Mouse (Mus musculus): ENCODE data around the gene B4galt2. TPM values are rescaled to one million over a fixed set of nuclear protein-coding genes. Genes with fewer than 3 reads are reported as not detected.
A peak's percentile ranks its signal among the peaks of the same experiment; 100 is the strongest.

B4galt2 gene
- polyA plus RNA-seq, 1 experiment from 2014 or later, result 44.3 TPM

DNA sequence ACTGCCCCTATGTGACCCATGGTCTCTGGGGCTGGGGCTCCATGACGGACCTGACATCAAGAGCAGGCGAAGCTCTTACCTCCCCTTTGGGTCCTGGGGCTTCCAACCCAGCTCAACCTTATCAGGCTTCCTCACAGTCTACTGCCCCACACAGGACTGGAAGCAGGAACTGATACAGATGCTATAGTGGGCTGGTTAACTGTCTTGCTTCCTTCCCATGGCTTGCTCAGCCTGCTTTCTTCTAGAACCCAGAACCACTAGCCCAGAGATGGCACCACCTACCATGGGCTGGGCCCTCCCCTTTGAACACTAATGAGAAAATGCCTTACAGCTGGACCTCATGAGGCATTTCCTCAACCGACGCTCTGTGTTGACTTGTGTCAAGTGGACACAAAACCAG, 34.1 kb upstream of the B4galt2 start:
- Histone ChIP-seq H3K4me3 (no peak overlapping the region), H3K27ac (no peak overlapping the region), H3K4me1 (peaks cover 25% of the 10 kb centered on the region), H3K4me2 (replicated peaks) (no peak overlapping the region), H3K27me3 (peaks cover 2% of the 10 kb centered on the region; the same call in 1 of the 2 replicates), H3K9ac (no peak overlapping the region), H3K9me3 (replicated peaks) (no peaks in the 10 kb centered on the region), H3K36me3 (no peaks in the 10 kb centered on the region)
- WGBS, result 92% methylated on average over 4 of the region's 4 CpGs
- ATAC-seq (ENCODE audit: low FRiP score), result no peak

DNA sequence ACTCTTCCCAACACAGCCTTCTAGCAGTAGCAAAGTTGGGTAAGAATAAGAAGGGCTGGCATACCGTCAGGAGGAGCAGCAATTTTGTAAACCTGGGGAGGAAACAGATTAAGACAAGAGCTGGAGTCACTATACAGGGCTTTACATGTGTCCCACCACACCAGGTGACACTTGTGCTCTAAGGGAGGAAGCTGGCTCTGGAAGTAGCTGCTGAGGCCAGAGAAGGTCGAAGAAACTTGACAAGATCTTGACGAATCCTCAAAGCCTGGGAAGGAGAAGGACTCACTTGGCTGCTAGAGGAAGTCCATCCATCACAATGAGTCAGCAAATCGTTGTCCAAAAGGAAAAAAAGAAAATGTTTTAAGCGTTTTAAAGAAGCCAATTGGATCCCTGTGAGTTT, 33.1 kb upstream of the B4galt2 start:
- no peak overlapping the region for H3K4me3 ChIP-seq
- no peaks in the 10 kb centered on the region for H3K9me3 ChIP-seq (replicated peaks)
- H3K4me2 ChIP-seq (replicated peaks), result no peak overlapping the region
- no peak for ATAC-seq (ENCODE audit: low FRiP score)
- no peak overlapping the region for H3K27ac ChIP-seq
- peaks cover 8% of the 10 kb centered on the region for H3K36me3 ChIP-seq
- H3K4me1 ChIP-seq, result peaks cover 34% of the 10 kb centered on the region
- 86% methylated on average over 5 of the region's 5 CpGs for WGBS
- no peaks in the 10 kb centered on the region for H3K27me3 ChIP-seq
- H3K9ac ChIP-seq, result no peak overlapping the region

DNA sequence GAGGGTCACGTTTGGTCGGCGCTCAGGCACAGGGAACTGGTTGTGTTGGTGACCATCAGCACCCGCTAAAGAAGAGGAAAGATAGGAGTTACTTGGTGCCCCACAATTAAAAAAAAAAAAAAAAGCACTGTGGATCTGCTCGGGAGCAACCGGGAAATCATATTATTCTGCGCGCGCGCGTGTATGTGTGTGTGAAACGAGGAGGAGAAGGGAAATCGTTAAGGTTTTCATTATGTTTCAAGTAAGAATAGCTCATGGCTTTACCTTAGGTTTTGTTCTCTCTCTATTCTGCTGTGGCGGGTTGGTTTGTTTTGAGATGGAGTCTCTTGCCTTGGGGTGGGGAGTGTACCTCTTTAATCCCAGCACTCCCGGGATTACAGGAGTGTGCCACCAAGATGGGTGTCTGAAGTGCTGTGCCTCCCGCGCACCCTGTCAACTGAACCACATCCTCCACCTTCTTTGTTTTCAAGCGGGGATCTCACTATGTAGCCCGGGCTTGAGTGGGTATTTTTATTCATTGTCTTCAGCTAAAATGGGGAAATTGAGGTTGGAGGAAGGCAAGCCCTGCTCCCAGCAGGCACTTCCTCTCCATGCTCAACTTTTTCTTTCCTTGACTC, 32.3 kb upstream of the B4galt2 start:
- 12% methylated on average over 19 of the region's 19 CpGs for WGBS

DNA sequence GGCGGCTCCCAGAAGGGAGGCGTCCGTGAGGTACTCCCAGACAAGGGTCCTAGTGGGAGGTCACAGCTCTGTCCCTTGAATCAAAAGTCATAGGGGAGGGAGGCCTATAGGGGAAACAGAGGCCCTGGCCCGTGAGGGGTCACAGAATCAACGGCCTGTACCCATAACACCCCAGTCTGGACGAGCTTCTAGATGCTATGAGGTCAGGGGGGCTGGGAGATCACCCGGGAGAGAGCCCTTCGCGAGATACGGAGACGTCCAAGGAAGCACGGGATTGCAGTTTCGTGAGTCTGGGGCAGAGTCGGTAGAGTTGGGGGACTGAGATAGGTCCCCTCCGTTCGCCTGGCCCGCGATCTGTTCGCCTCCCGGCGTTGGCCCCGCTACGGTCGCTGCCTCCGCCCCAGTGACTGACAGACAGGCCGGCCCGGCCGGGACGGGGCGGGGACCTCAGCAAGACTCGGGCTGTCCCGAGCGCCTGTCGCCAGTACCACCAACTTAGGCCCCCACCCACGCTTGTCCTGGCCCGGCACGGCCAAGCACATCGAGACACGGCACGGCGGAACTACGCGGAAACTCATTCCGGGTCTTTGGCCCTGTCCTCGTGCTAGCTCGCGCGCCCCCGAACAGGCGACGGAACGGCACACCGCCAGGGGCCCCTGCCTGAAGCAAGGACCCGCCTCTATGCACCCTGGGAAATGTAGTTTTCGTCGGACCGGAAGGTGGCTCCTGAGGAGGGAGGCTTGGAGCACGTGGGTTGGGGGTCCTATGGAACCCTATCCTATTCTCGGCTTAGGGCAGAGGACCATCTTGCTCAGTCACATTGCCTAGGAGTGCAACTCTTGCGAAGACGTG, 31.5 kb upstream of the B4galt2 start, which contains the start of gene Ipo13:
Gene Ipo13 (minus strand): TSS at position 409 of the 852 bp plus-strand sequence.
- peaks cover 48% of the 10 kb centered on the region for H3K4me1 ChIP-seq
- no peaks in the 10 kb centered on the region for H3K27me3 ChIP-seq
- H3K9ac ChIP-seq, result peak within 1 kb of the TSS; percentile 89
- peaks cover 17% of the 10 kb centered on the region for H3K36me3 ChIP-seq
- WGBS, result under 1% methylated on average over 61 of the region's 61 CpGs
- no peaks in the 10 kb centered on the region for H3K9me3 ChIP-seq (replicated peaks)
- peak within 1 kb of the TSS; percentile 98 for H3K4me2 ChIP-seq (replicated peaks)
- H3K27ac ChIP-seq, result peak within 1 kb of the TSS; percentile 73
- H3K4me3 ChIP-seq, result peak within 1 kb of the TSS; percentile 80
- ATAC-seq (ENCODE audit: low FRiP score), result peak; percentile 95

More for the DNA sequence above, 32.3 kb upstream of the B4galt2 start:
- Histone ChIP-seq H3K27ac (peak overlapping the region; percentile 73), H3K4me2 (replicated peaks) (peak overlapping the region; percentile 98), H3K27me3 (no peaks in the 10 kb centered on the region), H3K36me3 (peaks cover 13% of the 10 kb centered on the region), H3K4me3 (peak overlapping the region; percentile 80), H3K4me1 (peaks cover 40% of the 10 kb centered on the region), H3K9ac (peak overlapping the region; percentile 89), H3K9me3 (replicated peaks) (no peaks in the 10 kb centered on the region)
- ATAC-seq (ENCODE audit: low FRiP score), result peak; percentile 1; the same call in 1 of the 2 replicates

DNA sequence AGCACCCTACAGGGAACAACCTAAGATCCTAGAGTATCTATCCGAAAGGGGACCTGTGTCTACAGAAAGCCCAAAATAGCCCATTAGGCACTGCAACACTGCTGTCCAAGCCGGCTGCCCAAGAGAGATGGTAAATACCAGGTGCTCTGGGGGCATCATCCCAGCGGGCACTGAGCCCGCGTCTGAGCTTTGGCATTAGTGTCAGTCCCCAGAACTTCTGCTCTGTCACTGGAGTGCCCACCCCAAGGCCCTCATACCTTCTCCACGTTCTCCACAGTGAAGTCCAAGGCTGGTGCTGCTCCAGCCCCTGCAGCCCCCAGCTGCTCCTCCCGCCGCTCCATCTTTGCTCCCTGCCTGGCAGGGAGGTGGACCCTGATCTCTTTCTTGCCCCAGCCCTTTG, 30.7 kb upstream of the B4galt2 start:
- Histone ChIP-seq H3K9me3 (replicated peaks) (no peaks in the 10 kb centered on the region), H3K9ac (peak overlapping the region; percentile 89), H3K27ac (no peak overlapping the region), H3K4me2 (replicated peaks) (peak overlapping the region; percentile 98), H3K4me3 (peak overlapping the region; percentile 80), H3K4me1 (peaks cover 55% of the 10 kb centered on the region), H3K27me3 (no peaks in the 10 kb centered on the region), H3K36me3 (peaks cover 20% of the 10 kb centered on the region)
- peak; percentile 6 for ATAC-seq (ENCODE audit: low FRiP score)
- WGBS, result 21% methylated on average over 8 of the region's 8 CpGs

DNA sequence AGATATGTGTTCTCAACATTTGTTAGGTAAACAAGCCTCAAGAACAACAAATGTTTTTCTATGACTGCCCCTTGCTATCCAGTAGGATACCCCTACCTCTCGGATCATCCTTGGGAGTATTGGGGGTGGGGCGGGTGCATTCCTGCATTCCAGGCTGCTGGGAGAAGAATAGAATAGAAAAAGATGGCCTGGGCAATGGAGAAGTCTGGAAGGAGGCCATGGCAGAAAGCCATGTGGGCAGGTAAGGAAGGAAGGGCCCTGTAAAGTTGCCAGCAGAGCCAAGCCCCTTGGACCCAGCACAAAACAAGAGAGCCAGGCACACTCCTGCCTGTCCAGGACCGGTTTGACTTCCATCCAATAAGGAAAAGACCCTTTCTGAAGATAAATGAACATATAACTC, 30.1 kb upstream of the B4galt2 start:
- peak overlapping the region; percentile 98 for H3K4me2 ChIP-seq (replicated peaks)
- H3K4me1 ChIP-seq, result peaks cover 62% of the 10 kb centered on the region
- ATAC-seq (ENCODE audit: low FRiP score), result no peak
- no peaks in the 10 kb centered on the region for H3K9me3 ChIP-seq (replicated peaks)
- H3K4me3 ChIP-seq, result peak overlapping the region; percentile 80
- peaks cover 20% of the 10 kb centered on the region for H3K36me3 ChIP-seq
- WGBS, result 50% methylated on average over 3 of the region's 3 CpGs
- no peaks in the 10 kb centered on the region for H3K27me3 ChIP-seq
- H3K27ac ChIP-seq, result no peak overlapping the region
- peak overlapping the region; percentile 89 for H3K9ac ChIP-seq

DNA sequence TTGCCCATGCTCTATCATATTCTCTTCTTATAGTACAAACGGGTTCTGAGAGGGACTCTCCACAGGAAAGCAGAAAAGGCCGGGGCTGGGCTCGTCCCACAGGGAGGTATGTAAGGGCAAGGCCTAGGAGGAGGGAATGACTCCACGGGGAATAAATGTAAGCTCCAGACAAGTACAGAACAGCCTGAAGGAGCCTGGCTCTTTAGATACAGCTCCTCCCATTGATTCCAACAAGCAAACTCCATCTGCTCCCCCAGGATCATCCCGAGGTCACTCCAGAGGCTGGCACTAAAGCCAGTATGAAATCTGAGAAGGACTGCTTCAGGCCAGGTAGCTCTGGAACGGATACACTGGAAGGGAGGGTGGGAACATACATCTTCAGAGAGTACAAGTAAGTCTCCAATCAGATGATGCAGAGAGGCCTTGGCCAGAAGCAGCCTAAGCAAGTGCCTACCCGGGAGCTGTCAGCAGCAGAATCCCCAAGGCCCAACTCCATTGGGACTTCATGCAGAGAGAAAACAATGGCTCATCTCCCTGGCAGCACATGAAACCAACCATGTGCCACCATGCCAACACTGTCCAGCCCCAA, 29.5 kb upstream of the B4galt2 start:
- H3K4me1 ChIP-seq, result peaks cover 67% of the 10 kb centered on the region
- no peak for ATAC-seq (ENCODE audit: low FRiP score)
- H3K27me3 ChIP-seq, result no peaks in the 10 kb centered on the region
- H3K4me2 ChIP-seq (replicated peaks), result peak overlapping the region; percentile 98
- peak overlapping the region; percentile 89 for H3K9ac ChIP-seq
- peak overlapping the region; percentile 40; the same call in 1 of the 2 replicates for H3K27ac ChIP-seq
- no peaks in the 10 kb centered on the region for H3K9me3 ChIP-seq (replicated peaks)
- peaks cover 20% of the 10 kb centered on the region for H3K36me3 ChIP-seq
- H3K4me3 ChIP-seq, result peak overlapping the region; percentile 80
- 60% methylated on average over 7 of the region's 7 CpGs for WGBS

DNA sequence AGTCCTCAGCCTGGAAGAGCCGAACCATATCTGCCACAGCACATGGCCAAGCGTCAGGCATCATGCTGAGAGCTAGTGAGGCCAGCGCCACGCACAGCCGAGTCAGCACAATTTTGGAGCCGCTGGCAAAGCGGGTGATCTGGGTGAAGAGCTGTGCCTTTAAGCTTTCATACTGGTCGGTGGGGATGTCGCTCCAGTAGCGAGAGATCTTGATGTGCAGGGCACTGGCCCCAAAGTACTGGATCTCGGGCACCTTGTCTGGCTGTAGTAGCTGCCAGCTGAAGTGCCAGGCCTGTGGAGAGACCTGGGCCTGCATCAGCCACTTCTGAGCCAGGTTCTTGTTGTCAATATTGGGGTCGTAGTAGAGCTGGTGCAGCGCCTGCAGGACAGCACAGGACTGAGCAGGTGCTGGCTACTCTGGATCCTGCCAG, 28.9 kb upstream of the B4galt2 start:
- 94% methylated on average over 13 of the region's 13 CpGs for WGBS
- H3K4me1 ChIP-seq, result peaks cover 71% of the 10 kb centered on the region
- H3K36me3 ChIP-seq, result peaks cover 20% of the 10 kb centered on the region
- no peaks in the 10 kb centered on the region for H3K9me3 ChIP-seq (replicated peaks)
- ATAC-seq (ENCODE audit: low FRiP score), result no peak
- H3K27ac ChIP-seq, result no peak overlapping the region
- H3K4me2 ChIP-seq (replicated peaks), result peak overlapping the region; percentile 98; the same call in 1 of the 2 replicates
- H3K27me3 ChIP-seq, result no peaks in the 10 kb centered on the region
- H3K9ac ChIP-seq, result no peak overlapping the region
- no peak overlapping the region for H3K4me3 ChIP-seq

DNA sequence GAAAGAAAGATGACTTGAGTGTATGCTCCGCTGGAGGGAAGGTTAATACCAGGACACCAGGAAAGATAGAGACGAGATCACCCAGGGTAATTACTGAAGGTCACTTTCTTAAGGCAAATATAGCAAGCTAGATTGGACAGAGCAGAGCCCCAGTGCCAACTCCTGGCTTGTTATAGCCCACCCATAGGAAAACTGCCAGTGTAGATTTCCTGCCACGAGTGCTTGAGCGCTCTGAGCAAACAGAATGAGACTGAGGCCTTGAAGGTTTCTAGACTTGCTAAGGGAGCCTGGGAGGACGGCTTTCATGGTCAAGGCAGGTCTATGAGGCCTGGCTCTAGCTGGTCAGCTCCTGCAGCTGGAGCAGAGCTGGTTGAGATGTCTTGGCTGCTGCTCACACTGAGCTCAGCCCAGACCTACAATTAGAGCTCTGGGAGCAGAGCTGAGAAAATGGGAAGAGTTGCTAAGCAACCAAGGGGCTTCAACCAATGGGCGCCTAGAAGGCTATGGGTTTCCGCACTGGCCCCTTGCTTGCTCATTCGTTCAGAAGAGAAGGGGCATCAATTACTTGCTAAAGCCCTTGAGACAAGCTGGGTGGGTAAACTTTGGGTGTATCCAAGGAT, 25.7 kb upstream of the B4galt2 start:
- peak overlapping the region; percentile 47 for H3K4me2 ChIP-seq (replicated peaks)
- ATAC-seq (ENCODE audit: low FRiP score), result peak; percentile 82
- peaks cover 60% of the 10 kb centered on the region for H3K4me1 ChIP-seq
- no peaks in the 10 kb centered on the region for H3K27me3 ChIP-seq
- peak overlapping the region; percentile 23 for H3K9ac ChIP-seq
- H3K4me3 ChIP-seq, result peak overlapping the region; percentile 5; the same call in 1 of the 2 replicates
- 57% methylated on average over 8 of the region's 8 CpGs for WGBS
- H3K36me3 ChIP-seq, result peaks cover 47% of the 10 kb centered on the region
- H3K9me3 ChIP-seq (replicated peaks), result no peaks in the 10 kb centered on the region
- peak overlapping the region; percentile 85 for H3K27ac ChIP-seq

DNA sequence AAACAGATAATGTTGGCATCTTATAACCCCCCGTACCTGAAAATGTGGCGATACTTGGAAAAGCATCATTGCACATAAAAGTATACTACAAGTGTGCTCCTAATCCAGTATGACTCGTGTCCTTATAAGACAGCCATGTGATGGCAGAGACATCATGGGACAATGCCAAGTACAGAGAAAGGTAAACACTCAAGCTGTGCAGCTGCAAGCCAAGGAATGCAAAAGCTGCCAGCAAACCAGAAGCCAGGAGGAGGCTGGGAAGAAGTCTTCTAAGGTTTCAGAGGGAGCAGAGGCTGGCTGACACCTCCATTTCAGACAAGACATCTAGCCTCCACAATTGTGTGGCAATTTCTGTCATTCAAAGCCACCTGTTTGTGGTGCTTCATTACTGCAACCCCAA, 22.9 kb upstream of the B4galt2 start:
- H3K27me3 ChIP-seq, result no peaks in the 10 kb centered on the region
- H3K27ac ChIP-seq, result no peak overlapping the region
- H3K4me2 ChIP-seq (replicated peaks), result no peak overlapping the region
- peaks cover 65% of the 10 kb centered on the region for H3K36me3 ChIP-seq
- no peak overlapping the region for H3K4me3 ChIP-seq
- ATAC-seq (ENCODE audit: low FRiP score), result no peak
- peaks cover 37% of the 10 kb centered on the region for H3K4me1 ChIP-seq
- 91% methylated on average over 3 of the region's 3 CpGs for WGBS
- H3K9me3 ChIP-seq (replicated peaks), result no peaks in the 10 kb centered on the region
- no peak overlapping the region for H3K9ac ChIP-seq

DNA sequence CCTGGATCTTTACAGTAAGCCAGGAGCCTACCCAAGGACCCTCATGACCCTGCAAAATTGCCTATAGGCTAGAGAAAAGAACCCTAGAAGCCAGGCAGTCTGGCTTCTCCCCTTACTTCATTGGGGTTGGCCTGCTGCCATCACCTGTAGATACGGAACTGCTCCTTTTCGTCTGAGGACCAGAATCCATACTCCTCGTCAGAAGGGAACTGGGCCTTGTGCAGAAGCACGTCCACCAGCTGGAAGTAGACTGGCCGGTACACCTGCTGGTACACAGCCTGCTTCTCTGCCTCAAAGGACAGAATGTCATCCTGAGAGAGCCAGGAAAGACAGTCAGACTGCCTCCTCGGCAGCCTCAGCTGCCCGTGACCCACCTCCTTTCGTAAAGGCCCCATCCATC, 21.5 kb upstream of the B4galt2 start:
- no peak overlapping the region for H3K9ac ChIP-seq
- peaks cover 71% of the 10 kb centered on the region for H3K36me3 ChIP-seq
- WGBS, result 95% methylated on average over 8 of the region's 8 CpGs
- no peak overlapping the region for H3K4me3 ChIP-seq
- H3K9me3 ChIP-seq (replicated peaks), result no peaks in the 10 kb centered on the region
- ATAC-seq (ENCODE audit: low FRiP score), result no peak
- H3K27ac ChIP-seq, result no peak overlapping the region
- peaks cover 23% of the 10 kb centered on the region for H3K4me1 ChIP-seq
- H3K27me3 ChIP-seq, result no peaks in the 10 kb centered on the region
- H3K4me2 ChIP-seq (replicated peaks), result no peak overlapping the region

DNA sequence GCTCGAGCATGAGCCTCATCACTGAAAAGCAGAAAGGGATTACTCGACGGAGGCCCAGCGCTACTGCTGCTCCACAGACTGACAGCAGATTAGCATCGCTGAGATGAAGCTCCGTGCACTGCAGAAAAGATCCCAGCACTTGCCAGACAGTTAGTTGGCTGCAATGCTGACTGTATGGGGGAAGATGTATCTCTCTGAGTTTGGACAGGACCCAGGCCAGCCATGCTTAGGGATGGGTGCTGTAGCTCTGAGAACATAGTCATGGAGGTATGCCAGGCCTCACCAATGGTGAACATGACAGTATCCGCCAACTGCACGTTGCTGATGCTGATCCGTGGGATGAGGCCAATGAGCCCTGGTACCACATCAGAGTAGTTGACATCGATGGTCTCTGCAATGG, 20.8 kb upstream of the B4galt2 start:
- WGBS, result 92% methylated on average over 10 of the region's 10 CpGs
- H3K9me3 ChIP-seq (replicated peaks), result no peaks in the 10 kb centered on the region
- ATAC-seq (ENCODE audit: low FRiP score), result no peak
- H3K4me2 ChIP-seq (replicated peaks), result no peak overlapping the region
- no peak overlapping the region for H3K4me3 ChIP-seq
- peaks cover 75% of the 10 kb centered on the region for H3K36me3 ChIP-seq
- no peaks in the 10 kb centered on the region for H3K27me3 ChIP-seq
- H3K9ac ChIP-seq, result no peak overlapping the region
- H3K27ac ChIP-seq, result no peak overlapping the region
- H3K4me1 ChIP-seq, result peaks cover 16% of the 10 kb centered on the region
